Mouse (Mus musculus): ENCODE data around the gene Trp53bp1. TPM values are rescaled to one million over a fixed set of nuclear protein-coding genes. Genes with fewer than 3 reads are reported as not detected.

Trp53bp1 gene
- polyA plus RNA-seq, 1 experiment from 2014 or later: 135 TPM

DNA sequence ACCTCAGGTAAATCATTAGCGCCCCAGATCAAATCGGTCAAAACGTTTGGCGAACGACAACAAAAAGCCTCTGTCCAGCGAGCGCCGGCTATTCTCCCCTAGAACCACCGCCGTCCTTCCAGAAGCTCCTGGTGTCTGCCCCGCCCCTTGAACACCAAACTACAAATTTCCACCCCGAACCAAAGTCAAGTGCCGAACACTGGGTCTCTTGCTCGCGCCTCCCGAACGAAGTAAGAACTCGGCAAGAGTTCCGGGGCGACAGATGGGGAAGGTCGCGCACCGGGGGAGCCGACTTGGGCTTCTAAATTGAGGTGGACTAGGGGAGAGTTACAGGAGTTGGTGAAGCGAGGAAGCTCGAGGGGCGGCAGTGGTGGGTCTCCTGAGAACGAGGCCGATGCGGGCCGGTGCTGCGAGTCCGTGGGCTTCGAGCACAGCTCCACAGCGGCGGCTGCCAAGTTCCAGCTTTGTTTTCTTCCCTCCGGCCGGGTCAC is 100.7 kb downstream of the Trp53bp1 start, which contains the start of gene Tubgcp4:
Gene Tubgcp4 (plus strand): TSS at position 174 of the 491 bp plus-strand sequence.
- Histone ChIP-seq H3K36me3 (peaks cover 46% of the 10 kb centered on the region), H3K4me1 (peaks cover 23% of the 10 kb centered on the region), H3K27ac (peak within 1 kb of the TSS; percentile 91), H3K27me3 (ENCODE audit: low read depth, poor library complexity, severe bottlenecking) (no peaks in the 10 kb centered on the region), H3K9me3 (replicated peaks) (no peaks in the 10 kb centered on the region), H3K4me3 (peak within 1 kb of the TSS; percentile 78)
- under 1% methylated on average over 38 of the region's 38 CpGs for WGBS
- no peak for DNase-seq (ENCODE audit: low spot score)

GRCm38 (mm10) chr2:121169902-121170301 is 101.3 kb downstream of the Trp53bp1 start:
- 11% methylated on average over 9 of the region's 9 CpGs for WGBS
- peaks cover 45% of the 10 kb centered on the region for H3K36me3 ChIP-seq
- no peaks in the 10 kb centered on the region for H3K27me3 ChIP-seq (ENCODE audit: low read depth, poor library complexity, severe bottlenecking)
- H3K27ac ChIP-seq: 0 out of 2 replicates have a peak overlapping the region, but pooled peaks have one; percentile 91
- DNase-seq (ENCODE audit: low spot score): peak; percentile 40
- H3K4me3 ChIP-seq: peak overlapping the region; percentile 78
- H3K9me3 ChIP-seq (replicated peaks): no peaks in the 10 kb centered on the region
- H3K4me1 ChIP-seq: peaks cover 23% of the 10 kb centered on the region

GRCm38 (mm10) chr2:121169173-121169572 is 102.0 kb downstream of the Trp53bp1 start:
- WGBS: 46% methylated on average over 4 of the region's 4 CpGs

GRCm38 (mm10) chr2:121153100-121153499 is 118.1 kb downstream of the Trp53bp1 start:
- no peaks in the 10 kb centered on the region for H3K9me3 ChIP-seq (replicated peaks)
- H3K4me3 ChIP-seq: no peak overlapping the region
- H3K27me3 ChIP-seq (ENCODE audit: low read depth, poor library complexity, severe bottlenecking): no peaks in the 10 kb centered on the region
- WGBS: 90% methylated on average over 3 of the region's 3 CpGs
- no peak overlapping the region for H3K27ac ChIP-seq
- H3K36me3 ChIP-seq: peaks cover 48% of the 10 kb centered on the region
- no peaks in the 10 kb centered on the region for H3K4me1 ChIP-seq
- no peak for DNase-seq (ENCODE audit: low spot score)

More at GRCm38 (mm10) chr2:121169173-121169572, 102.0 kb downstream of the Trp53bp1 start:
- peaks cover 23% of the 10 kb centered on the region for H3K4me1 ChIP-seq
- no peaks in the 10 kb centered on the region for H3K9me3 ChIP-seq (replicated peaks)
- peaks cover 43% of the 10 kb centered on the region for H3K36me3 ChIP-seq
- no peak for DNase-seq (ENCODE audit: low spot score)
- peak overlapping the region; percentile 78 for H3K4me3 ChIP-seq
- H3K27me3 ChIP-seq (ENCODE audit: low read depth, poor library complexity, severe bottlenecking): no peaks in the 10 kb centered on the region
- no peak overlapping the region for H3K27ac ChIP-seq

DNA sequence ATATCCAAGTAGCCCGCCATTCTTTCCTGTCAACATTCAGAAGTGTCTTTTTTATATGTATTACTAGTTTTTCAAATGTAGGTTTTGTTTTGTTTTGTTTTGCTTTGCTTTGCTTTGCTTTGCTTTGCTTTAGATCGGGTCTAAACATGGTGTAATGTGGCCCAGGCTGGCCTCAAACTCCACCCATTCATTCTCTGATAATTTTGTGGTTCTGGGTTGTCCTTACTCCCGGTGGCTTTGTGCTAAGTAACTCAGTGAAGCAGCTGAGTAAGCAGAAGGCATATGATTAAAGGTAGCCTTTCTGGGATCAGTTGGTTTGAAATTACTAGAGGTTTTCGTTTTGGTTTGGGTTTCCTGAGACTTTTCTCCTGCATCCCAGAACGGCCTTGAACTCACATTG is 121.5 kb downstream of the Trp53bp1 start:
- Histone ChIP-seq H3K4me3 (no peak overlapping the region), H3K36me3 (peaks cover 46% of the 10 kb centered on the region), H3K4me1 (no peaks in the 10 kb centered on the region), H3K27ac (no peak overlapping the region), H3K9me3 (replicated peaks) (no peaks in the 10 kb centered on the region), H3K27me3 (ENCODE audit: low read depth, poor library complexity, severe bottlenecking) (no peaks in the 10 kb centered on the region)
- no peak for DNase-seq (ENCODE audit: low spot score)
- 87% methylated on average over 5 of the region's 5 CpGs for WGBS

Other genes starting within 250 kb of the Trp53bp1 start
- gene Epb42, start 234.3 kb downstream of the Trp53bp1 start, polyA plus RNA-seq (2016; fragmentation: Nextera tagmentation; extraction: Ambion mirVana): 5.5 and 7.6 TPM in 2 replicates
- not detected in 2 replicates for gene Tgm5, start 185.6 kb downstream of the Trp53bp1 start, polyA plus RNA-seq (2016; fragmentation: Nextera tagmentation; extraction: Ambion mirVana)
- gene Tgm7, start 161.6 kb downstream of the Trp53bp1 start, polyA plus RNA-seq (2016; fragmentation: Nextera tagmentation; extraction: Ambion mirVana): not detected in 2 replicates
- gene Adal, start 131.0 kb downstream of the Trp53bp1 start, polyA plus RNA-seq (2016; fragmentation: Nextera tagmentation; extraction: Ambion mirVana): 15.4 and 22.2 TPM in 2 replicates
- 18.2 and 22.6 TPM in 2 replicates for gene Lcmt2, start 130.8 kb downstream of the Trp53bp1 start, polyA plus RNA-seq (2016; fragmentation: Nextera tagmentation; extraction: Ambion mirVana)
- gene Tubgcp4, start 100.8 kb downstream of the Trp53bp1 start, polyA plus RNA-seq (2016; fragmentation: Nextera tagmentation; extraction: Ambion mirVana): 78.0 and 82.8 TPM in 2 replicates
- 9.8 and 10.2 TPM in 2 replicates for gene Zscan29, start 100.3 kb downstream of the Trp53bp1 start, polyA plus RNA-seq (2016; fragmentation: Nextera tagmentation; extraction: Ambion mirVana)
- gene Map1a, start 18.2 kb upstream of the Trp53bp1 start, polyA plus RNA-seq (2016; fragmentation: Nextera tagmentation; extraction: Ambion mirVana): 1.5 and 2.0 TPM in 2 replicates
- gene Ppip5k1, start 84.0 kb upstream of the Trp53bp1 start, polyA plus RNA-seq (2016; fragmentation: Nextera tagmentation; extraction: Ambion mirVana): 7.5 and 8.9 TPM in 2 replicates
- gene Ckmt1, start 86.3 kb upstream of the Trp53bp1 start, polyA plus RNA-seq (2016; fragmentation: Nextera tagmentation; extraction: Ambion mirVana): 0.59 and 1.5 TPM in 2 replicates
- not detected in 2 replicates for gene Strc, start 115.8 kb upstream of the Trp53bp1 start, polyA plus RNA-seq (2016; fragmentation: Nextera tagmentation; extraction: Ambion mirVana)
- 603 and 646 TPM in 2 replicates for gene Pdia3, start 142.4 kb upstream of the Trp53bp1 start, polyA plus RNA-seq (2016; fragmentation: Nextera tagmentation; extraction: Ambion mirVana)
- gene Catsper2, start 142.4 kb upstream of the Trp53bp1 start, polyA plus RNA-seq (2016; fragmentation: Nextera tagmentation; extraction: Ambion mirVana): 2.3 and 2.9 TPM in 2 replicates
- gene Ell3, start 172.9 kb upstream of the Trp53bp1 start, polyA plus RNA-seq (2016; fragmentation: Nextera tagmentation; extraction: Ambion mirVana): 6.4 and 8.1 TPM in 2 replicates
- 472 and 490 TPM in 2 replicates for gene Serf2, start 177.8 kb upstream of the Trp53bp1 start, polyA plus RNA-seq (2016; fragmentation: Nextera tagmentation; extraction: Ambion mirVana)
- 172 and 201 TPM in 2 replicates for gene Hypk, start 181.9 kb upstream of the Trp53bp1 start, polyA plus RNA-seq (2016; fragmentation: Nextera tagmentation; extraction: Ambion mirVana)
- 0.10 TPM in 1 of 2 replicates, not detected in the other for gene Serinc4, start 185.4 kb upstream of the Trp53bp1 start, polyA plus RNA-seq (2016; fragmentation: Nextera tagmentation; extraction: Ambion mirVana)
- gene Mfap1b, start 202.7 kb upstream of the Trp53bp1 start, polyA plus RNA-seq (2016; fragmentation: Nextera tagmentation; extraction: Ambion mirVana): 44.5 and 54.5 TPM in 2 replicates
- 24.3 and 29.7 TPM in 2 replicates for gene Mfap1a, start 235.3 kb upstream of the Trp53bp1 start, polyA plus RNA-seq (2016; fragmentation: Nextera tagmentation; extraction: Ambion mirVana)
- gene Wdr76, start 235.3 kb upstream of the Trp53bp1 start, polyA plus RNA-seq (2016; fragmentation: Nextera tagmentation; extraction: Ambion mirVana): 9.1 and 10.3 TPM in 2 replicates

All from limb, embryonic 10.5 days (tissue).